Mouse (Mus musculus): ENCODE results near the gene Olfml3. TPM values are rescaled to one million over a fixed set of nuclear protein-coding genes. Genes with fewer than 3 reads are reported as not detected.

The Olfml3 gene
- total RNA-seq, 4 experiments from 2014 or later, result 0.94 to 4.0 (median 1.8) TPM

- no peak for DNase-seq (ENCODE audit: low spot score in 2 of 2)
Observed at GRCm38 (mm10) chr3:103709470-103710040, 28.2 kb downstream of the Olfml3 start.

- DNase-seq (ENCODE audit: low spot score in 2 of 2), result no peak
Observed at GRCm38 (mm10) chr3:103705426-103705825, 32.4 kb downstream of the Olfml3 start.

- DNase-seq (ENCODE audit: low spot score in 2 of 2), result no peak
Observed at GRCm38 (mm10) chr3:103704661-103705060, 33.1 kb downstream of the Olfml3 start.

GRCm38 (mm10) chr3:103696388-103696925, 41.3 kb downstream of the Olfml3 start:
- DNase-seq (ENCODE audit: low spot score in 2 of 2), result no peak

- DNase-seq (ENCODE audit: low spot score in 2 of 2), result no peak
Observed at GRCm38 (mm10) chr3:103695556-103695955, 42.2 kb downstream of the Olfml3 start.

GRCm38 (mm10) chr3:103690506-103690905, 47.3 kb downstream of the Olfml3 start:
- DNase-seq (ENCODE audit: low spot score in 2 of 2), result peak in 1 of 2 experiments; percentile 3

GRCm38 (mm10) chr3:103689043-103689442, 48.8 kb downstream of the Olfml3 start:
- DNase-seq (ENCODE audit: low spot score in 2 of 2), result no peak

- DNase-seq (ENCODE audit: low spot score in 2 of 2), result no peak
Observed at GRCm38 (mm10) chr3:103683966-103684319, 53.9 kb downstream of the Olfml3 start.

- DNase-seq (ENCODE audit: low spot score in 2 of 2), result no peak
Observed at GRCm38 (mm10) chr3:103683234-103683965, 54.4 kb downstream of the Olfml3 start.

GRCm38 (mm10) chr3:103682473-103682872, 55.3 kb downstream of the Olfml3 start:
- no peak for DNase-seq (ENCODE audit: low spot score in 2 of 2)

GRCm38 (mm10) chr3:103678811-103679210, 59.0 kb downstream of the Olfml3 start:
- no peak for DNase-seq (ENCODE audit: low spot score in 2 of 2)

GRCm38 (mm10) chr3:103672716-103673115, 65.1 kb downstream of the Olfml3 start:
- no peak for DNase-seq (ENCODE audit: low spot score in 2 of 2)

Other genes with a start within 250 kb of the Olfml3 start
- not detected for gene Syt6, start 162.8 kb downstream of the Olfml3 start, total RNA-seq (2022)
- 1 to 10 TPM in 2 of 4 experiments, under 1 TPM in 1, not detected in 1; 0.27 to 4.7 (median 3.8) TPM for gene Atg4a-ps, start 91.9 kb downstream of the Olfml3 start, total RNA-seq (2022)
- gene Gm10964, start 1.4 kb upstream of the Olfml3 start, total RNA-seq (2022), result not detected
- 10 to 100 TPM; 55.9 to 80.6 (median 65.0) TPM for gene Hipk1, start 53.6 kb upstream of the Olfml3 start, total RNA-seq (2022)
- gene Dclre1b, start 71.4 kb upstream of the Olfml3 start, total RNA-seq (2022), result 1 to 10 TPM; 3.0 to 5.4 (median 4.1) TPM
- 10 to 100 TPM in 1 of 4 experiments, 1 to 10 TPM in 3; 8.3 to 10.5 (median 9.2) TPM for gene Ap4b1, start 71.5 kb upstream of the Olfml3 start, total RNA-seq (2022)
- under 1 TPM in 2 of 4 experiments, not detected in 2; 0.13 TPM for gene Gm43064, start 71.6 kb upstream of the Olfml3 start, total RNA-seq (2022)
- not detected for gene Bcl2l15, start 94.6 kb upstream of the Olfml3 start, total RNA-seq (2022)
- under 1 TPM in 3 of 4 experiments, not detected in 1; 0.27 to 0.83 (median 0.39) TPM for gene Ptpn22, start 121.8 kb upstream of the Olfml3 start, total RNA-seq (2022)
- gene Rsbn1, start 176.1 kb upstream of the Olfml3 start, total RNA-seq (2022), result 1 to 10 TPM; 5.6 to 7.3 (median 6.5) TPM
- 1 to 10 TPM; 3.2 to 3.7 (median 3.4) TPM for gene Phtf1, start 230.1 kb upstream of the Olfml3 start, total RNA-seq (2022)